Mouse (Mus musculus) kidney, postnatal 25 days (tissue): ENCODE measurements around the gene Snorc.

ENCODE experiments used
- DNase-seq, 2 experiments: peaks; one replicate each; pipeline ENCODE4 v3.0.0; 2021; ENCODE audit warnings: mixed read lengths in 2 of 2

Gene Snorc

GRCm38 (mm10) chr1:87510166-87510691 is 40.2 kb downstream of the Snorc start:
- DNase-seq: peak; percentile 52 to 81

- peak in 1 of 2 experiments; percentile 18 for DNase-seq
These were observed 40.8 kb downstream of the Snorc start for GRCm38 (mm10) chr1:87510845-87511244.

- DNase-seq: no peak
These were observed 50.4 kb downstream of the Snorc start for GRCm38 (mm10) chr1:87520467-87520866.

GRCm38 (mm10) chr1:87521523-87521922 is 51.5 kb downstream of the Snorc start:
- no peak for DNase-seq

GRCm38 (mm10) chr1:87525041-87525440 is 55.0 kb downstream of the Snorc start:
- no peak for DNase-seq
